Mouse (Mus musculus) hindbrain, embryonic 12.5 days (tissue): Measurements from ENCODE around the gene Strn4. TPM values are rescaled to one million over a fixed set of nuclear protein-coding genes. Genes with fewer than 3 reads are reported as not detected.

Experiments used
- ATAC-seq: fragments of 200-750 bp; cut with Nextera tagmentation; 2 replicates; pipeline ENCODE4 v1.8.0; 2017; ENCODE audit warnings: moderate TSS enrichment; ENCODE audit not compliant: low FRiP score
- H3K27ac ChIP-seq: fragments of 300-500 bp; sonication (generic); 2 replicates; pipeline ENCODE4 v1.5.1; 2016; ENCODE audit warnings: mild to moderate bottlenecking
- H3K27me3 ChIP-seq: fragments of 300-500 bp; sonication (generic); 2 replicates; pipeline ENCODE4 v1.6.1; 2016; ENCODE audit warnings: mild to moderate bottlenecking
- H3K36me3 ChIP-seq: fragments of 300-500 bp; sonication (generic); 2 replicates; pipeline ENCODE4 v1.6.1; 2016; ENCODE audit warnings: mild to moderate bottlenecking
- H3K4me1 ChIP-seq: fragments of 300-500 bp; sonication (generic); 2 replicates; pipeline ENCODE4 v1.6.1; 2016
- H3K4me2 ChIP-seq: fragments of 300-500 bp; sonication (generic); replicated peaks from 2 replicates; pipeline ENCODE4 v1.6.1; 2016; ENCODE audit warnings: mild to moderate bottlenecking
- H3K4me3 ChIP-seq: fragments of 300-500 bp; sonication (generic); 2 replicates; pipeline ENCODE4 v1.5.1; 2016; ENCODE audit warnings: mild to moderate bottlenecking
- H3K9ac ChIP-seq: fragments of 300-500 bp; sonication (generic); 2 replicates; pipeline ENCODE4 v1.6.1; 2016; ENCODE audit warnings: mild to moderate bottlenecking, moderate library complexity
- H3K9me3 ChIP-seq: fragments of 300-500 bp; sonication (generic); replicated peaks from 2 replicates; pipeline ENCODE4 v1.6.1; 2016; ENCODE audit warnings: mild to moderate bottlenecking
- WGBS: fragments of 180-500 bp; shearing (Covaris S2); methylation state at CpG from one replicate; pipeline ENCODE4 v1.1.7; 2016; 5-methylcytosine and 5-hydroxymethylcytosine counted together
- polyA plus RNA-seq: library from polyadenylated mRNA; unstranded; fragments of >200 nt; fragmentation: Nextera tagmentation; extraction: Ambion mirVana; gene quantifications from 2 replicates; pipeline ENCODE4 v1.2.1, GENCODE M21; 2016

The Strn4 gene
- polyA plus RNA-seq, 1 experiment from 2014 or later = 180 TPM

DNA sequence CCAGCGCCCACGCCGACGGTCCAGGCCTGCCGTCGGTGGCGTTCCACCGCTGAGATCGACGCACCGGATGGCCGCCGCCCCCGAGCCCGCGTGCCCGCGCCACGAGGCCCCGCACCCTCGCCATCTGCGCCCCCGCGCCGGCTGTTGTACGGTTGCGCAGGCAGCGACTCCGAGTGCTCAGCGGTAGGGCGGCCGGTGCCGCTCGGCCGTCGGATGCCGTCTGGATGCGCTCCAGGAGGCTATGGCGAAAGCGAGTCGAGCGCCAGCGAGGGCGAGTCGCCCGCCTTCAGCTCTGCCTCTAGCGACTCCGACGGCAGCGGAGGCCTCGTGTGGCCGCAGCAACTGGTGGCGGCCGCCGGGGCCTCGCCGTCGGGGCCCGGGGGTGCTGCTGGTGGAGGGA lies 70.2 kb downstream of the Strn4 start:
- no peak overlapping the region for H3K4me2 ChIP-seq
- H3K9me3 ChIP-seq = peaks cover 8% of the 10 kb centered on the region
- H3K27ac ChIP-seq = no peak overlapping the region
- peak overlapping the region; percentile 26; the same call in 1 of the 2 replicates for H3K4me3 ChIP-seq
- H3K4me1 ChIP-seq = peaks cover 9% of the 10 kb centered on the region
- H3K36me3 ChIP-seq = peaks cover 49% of the 10 kb centered on the region
- 46% methylated on average over 59 of the region's 59 CpGs for WGBS
- H3K27me3 ChIP-seq = peaks cover 62% of the 10 kb centered on the region
- no peak overlapping the region for H3K9ac ChIP-seq
- no peak for ATAC-seq

Other genes with a start within 250 kb of the Strn4 start
- 40.0 and 43.3 TPM in 2 replicates for gene Arhgap35, start 200.9 kb upstream of the Strn4 start, polyA plus RNA-seq
- not detected in 2 replicates for gene Ceacam15, start 140.2 kb upstream of the Strn4 start, polyA plus RNA-seq
- gene Ceacam9, start 94.0 kb upstream of the Strn4 start, polyA plus RNA-seq = not detected in 2 replicates
- 262 and 292 TPM in 2 replicates for gene Ap2s1, start 77.5 kb upstream of the Strn4 start, polyA plus RNA-seq
- 20.2 and 20.5 TPM in 2 replicates for gene Slc1a5, start 34.5 kb upstream of the Strn4 start, polyA plus RNA-seq
- 38.7 and 39.1 TPM in 2 replicates for gene Fkrp, start 843 bp downstream of the Strn4 start, polyA plus RNA-seq
- gene Prkd2, start 27.0 kb downstream of the Strn4 start, polyA plus RNA-seq = 8.8 and 9.3 TPM in 2 replicates
- gene Dact3, start 59.4 kb downstream of the Strn4 start, polyA plus RNA-seq = 9.0 and 10.4 TPM in 2 replicates
- 12.1 and 13.6 TPM in 2 replicates for gene Gng8, start 75.9 kb downstream of the Strn4 start, polyA plus RNA-seq
- gene Ptgir, start 90.6 kb downstream of the Strn4 start, polyA plus RNA-seq = 1.6 and 2.1 TPM in 2 replicates
- gene Calm3, start 108.2 kb downstream of the Strn4 start, polyA plus RNA-seq = 185 and 210 TPM in 2 replicates
- 55.6 and 60.3 TPM in 2 replicates for gene Pnmal2, start 128.8 kb downstream of the Strn4 start, polyA plus RNA-seq
- gene Pnmal1, start 143.8 kb downstream of the Strn4 start, polyA plus RNA-seq = 24.0 and 27.3 TPM in 2 replicates
- 1.0 and 1.7 TPM in 2 replicates for gene Gm42372, start 167.2 kb downstream of the Strn4 start, polyA plus RNA-seq
- gene Ccdc8, start 176.8 kb downstream of the Strn4 start, polyA plus RNA-seq = 9.2 and 10.4 TPM in 2 replicates
- gene Ppp5c, start 212.0 kb downstream of the Strn4 start, polyA plus RNA-seq = 101 and 102 TPM in 2 replicates
- 7.9 and 9.5 TPM in 2 replicates for gene Hif3a, start 246.5 kb downstream of the Strn4 start, polyA plus RNA-seq